Mouse (Mus musculus): Measurements from ENCODE around the gene Rars.
A peak's percentile ranks its signal among the peaks of the same experiment; 100 is the strongest.

DNA sequence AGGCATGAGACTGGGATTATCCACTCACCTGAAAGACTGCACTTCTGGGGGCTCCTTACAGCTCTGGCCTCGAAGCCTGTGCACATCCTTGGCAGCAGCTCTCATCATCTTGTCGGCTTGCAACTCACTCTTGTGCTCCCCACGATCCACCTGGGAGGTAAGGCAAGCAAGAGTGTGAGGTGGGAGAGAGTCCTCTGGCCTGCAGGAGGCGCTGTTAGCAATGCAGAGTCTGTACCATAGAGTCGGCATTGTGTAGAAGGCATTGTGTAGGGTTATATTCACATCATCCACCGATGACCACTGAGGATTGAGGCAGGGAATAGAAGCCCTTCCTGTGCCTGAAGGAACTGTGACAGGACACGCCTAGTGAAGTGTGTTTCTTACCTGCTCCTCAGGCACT is 6.0 kb upstream of the Rars start:
- TF ChIP-seq CTCF (IDR thresholded peaks at IDR 0.05; ENCODE audit: extremely low read depth, insufficient read depth, low read length) (peak; percentile 42), POLR2A (IDR thresholded peaks at IDR 0.05; ENCODE audit: extremely low read depth, insufficient read depth, low read length) (no peak)
